Mouse (Mus musculus) heart, embryonic 14.5 days (tissue): Measurements from ENCODE around the gene Lrrc45. TPM values are rescaled to one million over a fixed set of nuclear protein-coding genes. Genes with fewer than 3 reads are reported as not detected.

Experiments used
- ATAC-seq: fragments of 200-750 bp; cut with Nextera tagmentation; 2 replicates; pipeline ENCODE4 v1.8.0; 2017; ENCODE audit warnings: low read depth, moderate TSS enrichment; ENCODE audit not compliant: insufficient number of reproducible peaks, insufficient read depth, low FRiP score
- H3K27ac ChIP-seq, 2 experiments: fragments of 200-500 bp in 1 of 2; fragments of 300-500 bp in 1 of 2; sonication (generic) in 1 of 2; replicated peaks in 1 of 2; 2 replicates each; pipeline ENCODE4 v1.5.1; 2012 to 2014; ENCODE audit warnings: low read depth in 2 of 2, low read length in 2 of 2, control low read depth in 1 of 2, mild to moderate bottlenecking in 1 of 2, mixed read lengths in 1 of 2; ENCODE audit not compliant: control insufficient read depth in 1 of 2, insufficient read depth in 1 of 2
- H3K27me3 ChIP-seq: fragments of 300-500 bp; sonication (generic); 2 replicates; pipeline ENCODE4 v1.6.1; 2014; ENCODE audit warnings: mild to moderate bottlenecking, low read length, control low read depth; ENCODE audit not compliant: control insufficient read depth, insufficient read depth
- H3K36me3 ChIP-seq: fragments of 300-500 bp; sonication (generic); 2 replicates; pipeline ENCODE4 v1.6.1; 2014; ENCODE audit warnings: mild to moderate bottlenecking, control low read depth, low read length, mixed read lengths; ENCODE audit not compliant: control insufficient read depth, insufficient read depth
- H3K4me1 ChIP-seq, 2 experiments: fragments of 200-500 bp in 1 of 2; fragments of 300-500 bp in 1 of 2; sonication (generic) in 1 of 2; 2 replicates each; pipeline ENCODE4 v1.6.1; 2012 to 2014; ENCODE audit warnings: low read length in 2 of 2, control low read depth in 1 of 2, mixed read lengths in 1 of 2; ENCODE audit not compliant: control insufficient read depth in 2 of 2, insufficient read depth in 2 of 2
- H3K4me2 ChIP-seq: fragments of 300-500 bp; sonication (generic); 2 replicates; pipeline ENCODE4 v1.6.1; 2014; ENCODE audit warnings: mild to moderate bottlenecking, low read length
- H3K4me3 ChIP-seq, 2 experiments: fragments of 200-500 bp in 1 of 2; fragments of 300-500 bp in 1 of 2; sonication (generic) in 1 of 2; 2 replicates each; pipeline ENCODE4 v1.5.1; 2012 to 2014; ENCODE audit warnings: low read length in 2 of 2, mild to moderate bottlenecking in 2 of 2, control low read depth in 1 of 2, low read depth in 1 of 2, moderate library complexity in 1 of 2; ENCODE audit not compliant: control insufficient read depth in 1 of 2, insufficient read depth in 1 of 2
- H3K9ac ChIP-seq: fragments of 300-500 bp; sonication (generic); 2 replicates; pipeline ENCODE4 v1.6.1; 2014; ENCODE audit warnings: mild to moderate bottlenecking, low read length
- H3K9me3 ChIP-seq: fragments of 300-500 bp; sonication (generic); 2 replicates; pipeline ENCODE4 v1.6.1; 2016; ENCODE audit warnings: low read length, control low read depth; ENCODE audit not compliant: control insufficient read depth
- WGBS: fragments of 180-500 bp; shearing (Covaris S2); extraction: QIAGEN DNeasy Blood & Tissue Kit; methylation state at CpG from one replicate; pipeline ENCODE4 v1.1.7; 2014; 5-methylcytosine and 5-hydroxymethylcytosine counted together
- polyA plus RNA-seq: library from polyadenylated mRNA; unstranded; fragments of >200 nt; fragmentation: Nextera tagmentation; extraction: Ambion mirVana; gene quantifications from 2 replicates; pipeline ENCODE4 v1.2.1, GENCODE M21; 2014

Gene Lrrc45
- polyA plus RNA-seq, 1 experiment from 2014 or later, result 23.7 TPM

- Histone ChIP-seq H3K27me3 (no peaks in the 10 kb centered on the region), H3K4me2 (no peak overlapping the region), H3K4me3 (no peak overlapping the region), H3K9me3 (no peaks in the 10 kb centered on the region), H3K9ac (no peak overlapping the region), H3K4me1 (peaks cover 21 to 37% of the 10 kb centered on the region in 2 experiments), H3K27ac (peak overlapping the region; percentile 10 to 62; a peak in 3 of 4 replicates), H3K36me3 (peaks cover 41% of the 10 kb centered on the region)
- ATAC-seq, result no peak
- 81% methylated on average over 4 of the region's 4 CpGs for WGBS
Measured at GRCm38 (mm10) chr11:120692471-120693011, 21.2 kb upstream of the Lrrc45 start.

GRCm38 (mm10) chr11:120693461-120693860, 20.3 kb upstream of the Lrrc45 start:
- no peaks in the 10 kb centered on the region for H3K27me3 ChIP-seq
- H3K4me3 ChIP-seq, result no peak overlapping the region
- no peak overlapping the region for H3K4me2 ChIP-seq
- H3K9me3 ChIP-seq, result no peaks in the 10 kb centered on the region
- no peak overlapping the region for H3K9ac ChIP-seq
- ATAC-seq, result no peak
- H3K27ac ChIP-seq, result no peak overlapping the region
- H3K4me1 ChIP-seq, result peaks cover 30 to 46% of the 10 kb centered on the region in 2 experiments
- H3K36me3 ChIP-seq, result peaks cover 35% of the 10 kb centered on the region
- WGBS, result 81% methylated on average over 3 of the region's 3 CpGs

- peaks cover 32 to 53% of the 10 kb centered on the region in 2 experiments for H3K4me1 ChIP-seq
- peak; percentile 22 for ATAC-seq
- H3K4me3 ChIP-seq, result no peak overlapping the region
- H3K27me3 ChIP-seq, result no peaks in the 10 kb centered on the region
- peak overlapping the region in 1 of 2 experiments; percentile 67; a peak in 2 of 4 replicates for H3K27ac ChIP-seq
- peaks cover 25% of the 10 kb centered on the region for H3K36me3 ChIP-seq
- H3K9ac ChIP-seq, result no peak overlapping the region
- H3K4me2 ChIP-seq, result no peak overlapping the region
- H3K9me3 ChIP-seq, result no peaks in the 10 kb centered on the region
- 24% methylated on average over 4 of the region's 4 CpGs for WGBS
Measured at GRCm38 (mm10) chr11:120695184-120695583, 18.5 kb upstream of the Lrrc45 start.

- peaks cover 32 to 53% of the 10 kb centered on the region in 2 experiments for H3K4me1 ChIP-seq
- peaks cover 20% of the 10 kb centered on the region for H3K36me3 ChIP-seq
- H3K27ac ChIP-seq, result peak overlapping the region in 1 of 2 experiments; percentile 67; a peak in 2 of 4 replicates
- no peak overlapping the region for H3K9ac ChIP-seq
- ATAC-seq, result no peak
- H3K27me3 ChIP-seq, result no peaks in the 10 kb centered on the region
- WGBS, result 57% methylated on average over 12 of the region's 12 CpGs
- H3K9me3 ChIP-seq, result no peaks in the 10 kb centered on the region
- no peak overlapping the region for H3K4me2 ChIP-seq
- H3K4me3 ChIP-seq, result no peak overlapping the region
Measured at GRCm38 (mm10) chr11:120695641-120696040, 18.1 kb upstream of the Lrrc45 start.

- Histone ChIP-seq H3K4me1 (peaks cover 32 to 53% of the 10 kb centered on the region in 2 experiments), H3K9ac (no peak overlapping the region), H3K27ac (no peak overlapping the region), H3K4me3 (no peak overlapping the region), H3K4me2 (no peak overlapping the region), H3K9me3 (no peaks in the 10 kb centered on the region), H3K27me3 (no peaks in the 10 kb centered on the region), H3K36me3 (peaks cover 27% of the 10 kb centered on the region)
- ATAC-seq, result no peak
- 89% methylated on average over 6 of the region's 6 CpGs for WGBS
Measured at GRCm38 (mm10) chr11:120696568-120696967, 17.2 kb upstream of the Lrrc45 start.

- WGBS, result 22% methylated on average over 10 of the region's 10 CpGs
- Histone ChIP-seq H3K9ac (peak overlapping the region; percentile 52; the same call in 1 of the 2 replicates), H3K36me3 (peaks cover 34% of the 10 kb centered on the region), H3K4me1 (peaks cover 27 to 44% of the 10 kb centered on the region in 2 experiments), H3K27ac (peak overlapping the region; percentile 84 to 85), H3K27me3 (no peaks in the 10 kb centered on the region), H3K9me3 (no peaks in the 10 kb centered on the region), H3K4me2 (no peak overlapping the region), H3K4me3 (no peak overlapping the region)
- peak; percentile 75 for ATAC-seq
Measured at GRCm38 (mm10) chr11:120697741-120698140, 16.0 kb upstream of the Lrrc45 start.

- H3K9me3 ChIP-seq, result no peaks in the 10 kb centered on the region
- H3K27ac ChIP-seq, result peak overlapping the region; percentile 52 to 82
- ATAC-seq, result no peak
- H3K36me3 ChIP-seq, result peaks cover 28% of the 10 kb centered on the region
- peak overlapping the region; percentile 49; the same call in 1 of the 2 replicates for H3K9ac ChIP-seq
- peaks cover 33 to 41% of the 10 kb centered on the region in 2 experiments for H3K4me1 ChIP-seq
- peak overlapping the region; percentile 44 for H3K4me2 ChIP-seq
- 44% methylated on average over 15 of the region's 15 CpGs for WGBS
- H3K27me3 ChIP-seq, result no peaks in the 10 kb centered on the region
- 0 out of 4 replicates have a peak overlapping the region, but pooled peaks of 1 of the 2 experiments have one; percentile 4 for H3K4me3 ChIP-seq
Measured at GRCm38 (mm10) chr11:120703696-120704454, 9.8 kb upstream of the Lrrc45 start.
